Mouse (Mus musculus) liver, adult 2 months (tissue): ENCODE results near the gene Dlgap1. TPM values are rescaled to one million over a fixed set of nuclear protein-coding genes. Genes with fewer than 3 reads are reported as not detected.

ENCODE experiments used
- DNase-seq: peaks from one replicate; pipeline ENCODE4 v3.0.0-alpha.2; 2011; ENCODE audit warnings: low read depth, low spot score; ENCODE audit errors: extremely low read depth
- H3K27ac ChIP-seq: fragments of 200-500 bp; replicated peaks from 2 replicates; pipeline ENCODE4 v1.5.1; 2012; ENCODE audit warnings: low read depth, mild to moderate bottlenecking, control low read depth, inconsistent platforms, low read length; ENCODE audit not compliant: insufficient read depth
- H3K27me3 ChIP-seq: fragments of 200-500 bp; 2 replicates; pipeline ENCODE4 v1.6.1; 2012; ENCODE audit warnings: mild to moderate bottlenecking, moderate library complexity, low read length, inconsistent platforms; ENCODE audit not compliant: control insufficient read depth, insufficient read depth
- H3K36me3 ChIP-seq: fragments of 200-500 bp; 2 replicates; pipeline ENCODE4 v1.6.1; 2012; ENCODE audit warnings: low read length, inconsistent platforms; ENCODE audit not compliant: control insufficient read depth, insufficient read depth
- H3K4me1 ChIP-seq: fragments of 200-500 bp; 2 replicates; pipeline ENCODE4 v1.6.1; 2011; ENCODE audit warnings: low read length; ENCODE audit not compliant: control insufficient read depth, insufficient read depth
- H3K4me3 ChIP-seq: fragments of 200-500 bp; 2 replicates; pipeline ENCODE4 v1.5.1; 2011; ENCODE audit warnings: low read depth, mild to moderate bottlenecking, control low read depth, low read length, moderate library complexity; ENCODE audit not compliant: insufficient read depth
- H3K79me2 ChIP-seq: fragments of 200-500 bp; 2 replicates; pipeline ENCODE4 v1.6.1; 2012; ENCODE audit warnings: inconsistent platforms, mild to moderate bottlenecking, low read length, moderate library complexity; ENCODE audit not compliant: control insufficient read depth, insufficient read depth
- H3K9ac ChIP-seq: fragments of 200-500 bp; 2 replicates; pipeline ENCODE4 v1.6.1; 2012; ENCODE audit warnings: low read depth, mild to moderate bottlenecking, control low read depth, inconsistent platforms, low read length
- CTCF ChIP-seq: fragments of 200-500 bp; IDR thresholded peaks from 2 replicates; pipeline ENCODE4 v1.5.1; 2011; ENCODE audit warnings: low read depth, low read length, control low read depth
- POLR2A ChIP-seq: fragments of 200-500 bp; IDR thresholded peaks from 2 replicates; pipeline ENCODE4 v1.6.1; 2011; ENCODE audit warnings: low read length, control low read depth; ENCODE audit not compliant: insufficient read depth; ENCODE audit errors: extremely low read depth
- WGBS: fragments of 180-500 bp; shearing (Covaris S2); methylation state at CpG from one replicate; pipeline ENCODE4 v1.1.7; 2018; 5-methylcytosine and 5-hydroxymethylcytosine counted together
- polyA plus RNA-seq: library from polyadenylated mRNA; depleted of rRNA; stranded (reverse); fragments of >200 nt; gene quantifications from 2 replicates; pipeline ENCODE4 v1.2.3, GENCODE M21; 2012
- total RNA-seq: library from RNA; depleted of rRNA; stranded (reverse); fragments of >200 nt; gene quantifications from 2 replicates; pipeline ENCODE4 v1.2.3, GENCODE M21; 2014

Dlgap1 gene
- total and polyA plus RNA-seq, 2 experiments: 0.55 to 1.5 TPM

GRCm38 (mm10) chr17:70858814-70859213 is 889.9 kb downstream of the Dlgap1 start:
- Histone ChIP-seq H3K36me3 (no peaks in the 10 kb centered on the region), H3K79me2 (no peaks in the 10 kb centered on the region; the same call in 1 of the 2 replicates), H3K4me1 (peaks cover 9% of the 10 kb centered on the region), H3K27ac (no peak overlapping the region), H3K9ac (no peak overlapping the region), H3K4me3 (no peak overlapping the region), H3K27me3 (no peaks in the 10 kb centered on the region)
- TF ChIP-seq POLR2A (no peak), CTCF (no peak)
- WGBS: 94% methylated on average over 4 of the region's 4 CpGs
- no peak for DNase-seq

GRCm38 (mm10) chr17:70864117-70864516 is 895.2 kb downstream of the Dlgap1 start:
- Histone ChIP-seq H3K9ac (no peak overlapping the region), H3K27me3 (no peaks in the 10 kb centered on the region), H3K79me2 (no peaks in the 10 kb centered on the region), H3K27ac (no peak overlapping the region), H3K36me3 (no peaks in the 10 kb centered on the region), H3K4me3 (no peak overlapping the region), H3K4me1 (no peaks in the 10 kb centered on the region)
- WGBS: 98% methylated on average over 8 of the region's 8 CpGs
- DNase-seq: no peak
- no peak for TF ChIP-seq POLR2A
- no peak for TF ChIP-seq CTCF

- TF ChIP-seq POLR2A: no peak
- no peak for TF ChIP-seq CTCF
- Histone ChIP-seq H3K36me3 (no peaks in the 10 kb centered on the region), H3K4me1 (no peaks in the 10 kb centered on the region), H3K27me3 (no peaks in the 10 kb centered on the region), H3K27ac (no peak overlapping the region), H3K79me2 (no peaks in the 10 kb centered on the region), H3K9ac (no peak overlapping the region), H3K4me3 (no peak overlapping the region)
- 79% methylated on average over 3 of the region's 3 CpGs for WGBS
- DNase-seq: no peak
Observed at GRCm38 (mm10) chr17:70864645-70865044, 895.8 kb downstream of the Dlgap1 start.

- Histone ChIP-seq H3K4me3 (no peak overlapping the region), H3K79me2 (no peaks in the 10 kb centered on the region), H3K27ac (no peak overlapping the region), H3K27me3 (no peaks in the 10 kb centered on the region), H3K9ac (no peak overlapping the region), H3K36me3 (no peaks in the 10 kb centered on the region), H3K4me1 (no peaks in the 10 kb centered on the region)
- no peak for DNase-seq
- TF ChIP-seq CTCF (no peak), POLR2A (no peak)
- WGBS: 77% methylated on average over 10 of the region's 10 CpGs
Observed at GRCm38 (mm10) chr17:70865060-70865604, 896.3 kb downstream of the Dlgap1 start.

- H3K36me3 ChIP-seq: no peaks in the 10 kb centered on the region
- H3K27me3 ChIP-seq: no peaks in the 10 kb centered on the region
- DNase-seq: no peak
- no peak overlapping the region for H3K27ac ChIP-seq
- H3K9ac ChIP-seq: no peak overlapping the region
- no peak for TF ChIP-seq CTCF
- TF ChIP-seq POLR2A: no peak
- H3K4me1 ChIP-seq: no peaks in the 10 kb centered on the region
- WGBS: 86% methylated on average over 5 of the region's 5 CpGs
- H3K4me3 ChIP-seq: no peak overlapping the region
- no peaks in the 10 kb centered on the region for H3K79me2 ChIP-seq
Observed at GRCm38 (mm10) chr17:70866029-70866428, 897.2 kb downstream of the Dlgap1 start.

GRCm38 (mm10) chr17:70866538-70867114 is 897.8 kb downstream of the Dlgap1 start:
- Histone ChIP-seq H3K27me3 (no peaks in the 10 kb centered on the region), H3K4me3 (no peak overlapping the region), H3K9ac (no peak overlapping the region), H3K79me2 (no peaks in the 10 kb centered on the region), H3K36me3 (no peaks in the 10 kb centered on the region), H3K4me1 (no peaks in the 10 kb centered on the region), H3K27ac (no peak overlapping the region)
- WGBS: 81% methylated on average over 6 of the region's 6 CpGs
- DNase-seq: no peak
- no peak for TF ChIP-seq CTCF
- no peak for TF ChIP-seq POLR2A
